Mouse (Mus musculus): ENCODE data around the gene Zfyve27.

GRCm38 (mm10) chr19:42147769-42148568 is 15.8 kb upstream of the Zfyve27 start:
- no peak for TF ChIP-seq CTCF (IDR thresholded peaks at IDR 0.05; ENCODE audit: borderline replicate concordance, extremely low read depth, insufficient read depth, insufficient read length)
- TF ChIP-seq POLR2A (IDR thresholded peaks at IDR 0.05; ENCODE audit: borderline replicate concordance, extremely low read depth, insufficient read depth, insufficient read length, poor library complexity, severe bottlenecking): no peak
